ENCODE assay signal across 9 mouse cellular contexts in genomic region chr14:117826294-117827046, GRCm38 (mm10).
"Had no signal": no experiment of that assay in that cellular context is flagged by ENCODE, and none has a peak within 500 bp of the region (broad histone marks: within the 10 kb centered on the region; RNA-seq: fewer than 3 reads in every experiment).

No protein-coding gene starts in this region.

- DNase-seq: kidney, postnatal 10 days; kidney, postnatal 4 days; liver; liver, embryonic 13.5 days; liver, postnatal 0 days; lung, postnatal 14 days; right cerebral cortex, postnatal 14 days; thymus, adult 2 months; thymus, postnatal 36 days had no signal

- ATAC-seq: liver, postnatal 0 days had no signal
